Mouse (Mus musculus) heart, postnatal 0 days (tissue): ENCODE results near the gene Sh3gl2.

ENCODE experiments used
- CTCF ChIP-seq: IDR thresholded peaks from 2 replicates; pipeline ENCODE4 v1.5.1; 2016; ENCODE audit warnings: antibody characterized with exemption, control low read depth, low read depth
- EP300 ChIP-seq: IDR thresholded peaks from 2 replicates; pipeline ENCODE4 v1.6.1; 2016; ENCODE audit warnings: antibody characterized with exemption, low read depth

GRCm38 (mm10) chr4:85432786-85433185, 227.9 kb downstream of the Sh3gl2 start:
- TF ChIP-seq CTCF (no peak), EP300 (no peak)
